Mouse (Mus musculus) liver, embryonic 16.5 days (tissue): ENCODE results near the gene Olfr316. TPM values are rescaled to one million over a fixed set of nuclear protein-coding genes. Genes with fewer than 3 reads are reported as not detected.
"Not testable (repeated sequence)": the region's sequence is repeated elsewhere in the genome, so short reads cannot be mapped to it uniquely, and the experiment has no call there.

Source experiments
- ATAC-seq: fragments of 200-750 bp; cut with Nextera tagmentation; 2 replicates; pipeline ENCODE4 v1.8.0; 2017; ENCODE audit warnings: low read depth, mild to moderate bottlenecking, moderate number of reproducible peaks, moderate library complexity
- H3K27ac ChIP-seq: fragments of 300-500 bp; sonication (generic); 2 replicates; pipeline ENCODE4 v1.5.1; 2014; ENCODE audit warnings: mild to moderate bottlenecking, low read length
- H3K27me3 ChIP-seq: fragments of 300-500 bp; sonication (generic); 2 replicates; pipeline ENCODE4 v1.6.1; 2014; ENCODE audit warnings: low read depth, low read length, mixed read lengths; ENCODE audit not compliant: control insufficient read depth, insufficient read depth
- H3K36me3 ChIP-seq: fragments of 300-500 bp; sonication (generic); 2 replicates; pipeline ENCODE4 v1.6.1; 2014; ENCODE audit warnings: mild to moderate bottlenecking; ENCODE audit not compliant: control insufficient read depth, insufficient read depth
- H3K4me1 ChIP-seq: fragments of 300-500 bp; sonication (generic); 2 replicates; pipeline ENCODE4 v1.6.1; 2014; ENCODE audit warnings: low read depth, low read length, mixed read lengths; ENCODE audit not compliant: control insufficient read depth
- H3K4me2 ChIP-seq: fragments of 300-500 bp; sonication (generic); 2 replicates; pipeline ENCODE4 v1.6.1; 2014; ENCODE audit warnings: low read depth, low read length, mixed read lengths
- H3K4me3 ChIP-seq: fragments of 300-500 bp; sonication (generic); 2 replicates; pipeline ENCODE4 v1.5.1; 2014; ENCODE audit warnings: low read depth, mild to moderate bottlenecking, low read length
- H3K9ac ChIP-seq: fragments of 300-500 bp; sonication (generic); 2 replicates; pipeline ENCODE4 v1.6.1; 2014; ENCODE audit warnings: low read depth, low read length
- H3K9me3 ChIP-seq: fragments of 300-500 bp; sonication (generic); replicated peaks from 2 replicates; pipeline ENCODE4 v1.6.1; 2016; ENCODE audit warnings: low read length; ENCODE audit not compliant: control insufficient read depth
- WGBS: fragments of 180-500 bp; shearing (Covaris S2); extraction: QIAGEN DNeasy Blood & Tissue Kit; methylation state at CpG from one replicate; pipeline ENCODE4 v1.1.7; 2014; ENCODE audit not compliant: insufficient replicate concordance; 5-methylcytosine and 5-hydroxymethylcytosine counted together
- polyA plus RNA-seq: library from polyadenylated mRNA; unstranded; fragments of >200 nt; fragmentation: Nextera tagmentation; extraction: Ambion mirVana; gene quantifications from 2 replicates; pipeline ENCODE4 v1.2.1, GENCODE M21; 2015

Olfr316 gene
- not detected in 2 replicates for polyA plus RNA-seq

GRCm38 (mm10) chr11:58752434-58752833, at the start of gene Olfr316:
Gene Olfr316 (plus strand): TSS chr11:58752734.
- Histone ChIP-seq H3K27me3 (no peaks in the 10 kb centered on the region), H3K4me1 (no peaks in the 10 kb centered on the region), H3K4me3 (no peak within 1 kb of the TSS), H3K9ac (no peak within 1 kb of the TSS), H3K36me3 (no peaks in the 10 kb centered on the region), H3K9me3 (no peaks in the 10 kb centered on the region), H3K4me2 (no peak within 1 kb of the TSS), H3K27ac (no peak within 1 kb of the TSS)
- WGBS, result 60% methylated on average over 2 of the region's 2 CpGs
- no peak for ATAC-seq

GRCm38 (mm10) chr11:58709086-58709485, 43.4 kb upstream of the Olfr316 start:
- no peak overlapping the region for H3K4me2 ChIP-seq
- no peak overlapping the region for H3K27ac ChIP-seq
- WGBS, result 63% methylated on average over 11 of the region's 11 CpGs
- H3K36me3 ChIP-seq, result no peaks in the 10 kb centered on the region
- H3K9ac ChIP-seq, result no peak overlapping the region
- H3K4me3 ChIP-seq, result no peak overlapping the region
- no peak for ATAC-seq
- no peaks in the 10 kb centered on the region for H3K9me3 ChIP-seq
- no peaks in the 10 kb centered on the region for H3K27me3 ChIP-seq
- H3K4me1 ChIP-seq, result no peaks in the 10 kb centered on the region

DNA sequence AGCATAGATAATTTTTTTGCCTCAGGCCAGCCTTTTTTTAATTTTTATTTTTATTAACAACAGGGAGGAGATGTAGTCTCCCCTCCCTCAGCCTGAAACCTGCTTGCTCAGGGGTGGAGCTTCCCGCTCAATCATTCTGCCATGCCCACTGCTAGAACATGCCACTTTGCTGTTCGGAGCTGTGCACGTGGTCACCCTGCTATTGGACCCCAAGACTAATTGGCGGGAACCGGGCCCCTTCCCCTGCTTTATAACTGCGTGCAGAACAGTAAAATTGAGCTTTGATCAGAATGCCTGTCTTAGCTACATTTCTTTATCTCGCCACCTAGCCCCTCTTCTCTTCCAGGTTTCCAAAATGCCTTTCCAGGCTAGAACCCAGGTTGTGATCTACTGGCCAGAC, 34.8 kb upstream of the Olfr316 start:
- not testable (repeated sequence) for H3K36me3 ChIP-seq, H3K4me1 ChIP-seq, H3K27me3 ChIP-seq, H3K9me3 ChIP-seq, H3K9ac ChIP-seq, H3K27ac ChIP-seq, H3K4me3 ChIP-seq, ATAC-seq, H3K4me2 ChIP-seq
- 70% methylated on average over 7 of the region's 7 CpGs for WGBS

- Histone ChIP-seq H3K4me1 (no peaks in the 10 kb centered on the region), H3K27ac (no peak overlapping the region), H3K27me3 (no peaks in the 10 kb centered on the region), H3K36me3 (no peaks in the 10 kb centered on the region), H3K4me3 (no peak overlapping the region), H3K9me3 (no peaks in the 10 kb centered on the region), H3K9ac (no peak overlapping the region), H3K4me2 (no peak overlapping the region)
- WGBS, result 60% methylated on average over 4 of the region's 4 CpGs
- no peak for ATAC-seq
These were observed 32.8 kb upstream of the Olfr316 start for GRCm38 (mm10) chr11:58719701-58720100.

- no peak for ATAC-seq
These were observed 28.6 kb upstream of the Olfr316 start, which contains the start of gene Olfr318 for GRCm38 (mm10) chr11:58723914-58724313. Gene Olfr318 (minus strand): TSS chr11:58724014.

GRCm38 (mm10) chr11:58727896-58728650, 24.5 kb upstream of the Olfr316 start:
- not testable (repeated sequence) for H3K4me1 ChIP-seq, H3K27me3 ChIP-seq, H3K9me3 ChIP-seq, H3K9ac ChIP-seq, H3K27ac ChIP-seq, H3K36me3 ChIP-seq, H3K4me3 ChIP-seq, ATAC-seq, H3K4me2 ChIP-seq
- WGBS, result 55% methylated on average over 6 of the region's 6 CpGs

More at GRCm38 (mm10) chr11:58723914-58724313, 28.6 kb upstream of the Olfr316 start, which contains the start of gene Olfr318:
- no peak within 1 kb of the TSS for H3K4me3 ChIP-seq
- no peak within 1 kb of the TSS for H3K27ac ChIP-seq
- H3K4me2 ChIP-seq, result no peak within 1 kb of the TSS
- H3K9ac ChIP-seq, result no peak within 1 kb of the TSS
- H3K4me1 ChIP-seq, result no peaks in the 10 kb centered on the region
- H3K9me3 ChIP-seq, result no peaks in the 10 kb centered on the region
- H3K27me3 ChIP-seq, result no peaks in the 10 kb centered on the region
- H3K36me3 ChIP-seq, result no peaks in the 10 kb centered on the region

- H3K4me3 ChIP-seq, result no peak overlapping the region
- ATAC-seq, result no peak
- no peaks in the 10 kb centered on the region for H3K4me1 ChIP-seq
- H3K36me3 ChIP-seq, result no peaks in the 10 kb centered on the region
- no peak overlapping the region for H3K9ac ChIP-seq
- H3K4me2 ChIP-seq, result no peak overlapping the region
- H3K9me3 ChIP-seq, result no peaks in the 10 kb centered on the region
- WGBS, result 50% methylated on average over 3 of the region's 3 CpGs
- no peaks in the 10 kb centered on the region for H3K27me3 ChIP-seq
- H3K27ac ChIP-seq, result no peak overlapping the region
These were observed 19.2 kb upstream of the Olfr316 start for GRCm38 (mm10) chr11:58733372-58733771.

DNA sequence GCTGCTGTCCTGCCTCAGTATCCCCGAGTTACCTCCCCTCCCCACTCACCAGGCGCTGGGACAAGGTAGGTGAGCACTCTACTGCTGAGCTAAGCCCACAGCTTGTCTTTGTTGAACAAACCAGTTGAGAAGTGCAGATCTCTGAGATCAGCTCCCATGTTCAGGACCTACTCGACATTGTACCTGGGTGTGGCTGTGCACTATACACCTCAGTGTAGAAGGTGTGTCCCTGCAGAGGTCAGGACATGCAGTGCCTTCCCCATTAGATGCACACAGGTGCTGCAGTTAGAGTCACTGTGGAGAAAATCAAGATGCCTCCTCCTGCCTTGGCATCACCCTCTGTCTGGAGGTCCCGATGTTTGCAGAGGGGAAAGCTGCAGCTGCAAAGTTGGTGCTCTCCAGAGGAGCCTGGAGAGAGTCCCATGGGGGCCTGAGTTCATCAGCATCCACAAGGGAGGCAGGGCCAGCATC, 13.7 kb upstream of the Olfr316 start, which contains the start of gene Olfr317:
Olfr317 (minus strand) TSS at position 421 of the 471 bp plus-strand sequence.
- H3K4me3 ChIP-seq, result no peak within 1 kb of the TSS
- H3K36me3 ChIP-seq, result no peaks in the 10 kb centered on the region
- H3K4me1 ChIP-seq, result no peaks in the 10 kb centered on the region
- no peak for ATAC-seq
- 53% methylated on average over 4 of the region's 4 CpGs for WGBS
- H3K9ac ChIP-seq, result no peak within 1 kb of the TSS
- H3K4me2 ChIP-seq, result no peak within 1 kb of the TSS
- H3K27ac ChIP-seq, result no peak within 1 kb of the TSS
- H3K9me3 ChIP-seq, result no peaks in the 10 kb centered on the region
- H3K27me3 ChIP-seq, result no peaks in the 10 kb centered on the region

DNA sequence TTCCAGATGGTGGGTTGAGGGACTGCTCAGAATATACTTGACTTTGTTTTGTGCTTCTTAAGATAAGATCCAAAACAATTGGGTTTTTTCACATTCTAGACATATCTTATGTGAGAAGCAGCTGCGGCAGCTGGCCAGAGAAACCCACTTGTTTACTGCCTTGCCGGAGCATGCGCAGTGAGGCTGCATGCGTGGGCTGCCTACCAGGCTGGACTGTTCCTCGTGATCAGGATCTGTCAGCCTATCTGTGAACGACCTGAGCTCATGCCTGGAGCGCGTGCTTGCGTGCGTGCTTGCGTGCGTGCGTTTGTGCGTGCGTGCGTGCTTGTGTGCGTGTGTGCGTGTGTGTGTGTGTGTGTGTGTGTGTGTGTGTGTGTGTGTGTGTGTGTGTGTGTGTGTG, 1.4 kb upstream of the Olfr316 start:
- not testable (repeated sequence) for H3K4me1 ChIP-seq, H3K9me3 ChIP-seq, H3K27me3 ChIP-seq, H3K36me3 ChIP-seq, H3K4me3 ChIP-seq, ATAC-seq, H3K9ac ChIP-seq, H3K27ac ChIP-seq, H3K4me2 ChIP-seq
- WGBS, result 73% methylated on average over 16 of the region's 18 CpGs
